Mouse (Mus musculus): ENCODE measurements around the gene Cntn1. TPM values are rescaled to one million over a fixed set of nuclear protein-coding genes. Genes with fewer than 3 reads are reported as not detected.
A peak's percentile ranks its signal among the peaks of the same experiment; 100 is the strongest.

Cntn1 gene
- polyA plus RNA-seq, 1 experiment from 2014 or later, result 9.0 TPM

GRCm38 (mm10) chr15:92161163-92162025 is 110.4 kb downstream of the Cntn1 start:
- no peaks in the 10 kb centered on the region for H3K36me3 ChIP-seq (ENCODE audit: control insufficient read depth, insufficient read depth, low read length)
- no peak overlapping the region; the same call in 1 of the 2 replicates for H3K9ac ChIP-seq (ENCODE audit: low read length)
- no peaks in the 10 kb centered on the region for H3K27me3 ChIP-seq (ENCODE audit: control insufficient read depth, insufficient read depth, low read length)
- WGBS, result 37% methylated on average over 20 of the region's 20 CpGs
- no peaks in the 10 kb centered on the region for H3K9me3 ChIP-seq (ENCODE audit: control insufficient read depth, low read length)
- peaks cover 5% of the 10 kb centered on the region; the same call in 1 of the 2 replicates for H3K4me1 ChIP-seq (ENCODE audit: control insufficient read depth, insufficient read depth, low read length)
- peak overlapping the region; percentile 46 for H3K4me2 ChIP-seq (ENCODE audit: low read depth)
- ATAC-seq (ENCODE audit: insufficient read depth, low FRiP score, low TSS enrichment) (peak; percentile 81), DNase-seq (ENCODE audit: low spot score) (peak; percentile 56)
- H3K4me3 ChIP-seq (ENCODE audit: low read depth, low read length), result peak overlapping the region; percentile 28
- peak overlapping the region; percentile 68 for H3K27ac ChIP-seq (ENCODE audit: low read depth, low read length)

DNA sequence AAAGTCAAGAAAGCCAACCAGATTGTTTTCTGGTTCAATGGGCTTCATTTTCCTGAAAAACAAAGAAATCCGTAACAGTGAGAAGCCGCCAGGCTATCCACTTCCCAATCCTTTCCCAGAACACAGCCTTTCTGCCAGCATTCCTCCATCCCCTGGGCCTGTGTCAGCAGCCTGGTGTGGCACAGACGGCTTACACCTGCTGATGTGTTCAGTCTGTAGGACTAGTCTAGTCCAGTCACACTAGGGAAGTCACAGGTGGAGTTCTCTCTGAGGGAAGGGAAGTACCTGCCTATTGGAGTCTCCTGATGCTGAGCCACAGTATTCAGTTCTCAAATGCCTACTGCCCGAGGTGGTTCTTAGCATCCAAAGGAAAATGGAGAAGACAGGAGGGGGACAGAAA is 111.9 kb downstream of the Cntn1 start:
- no peaks in the 10 kb centered on the region for H3K9me3 ChIP-seq (ENCODE audit: control insufficient read depth, low read length)
- ATAC-seq (ENCODE audit: insufficient read depth, low FRiP score, low TSS enrichment), result no peak
- H3K4me3 ChIP-seq (ENCODE audit: low read depth, low read length), result no peak overlapping the region
- H3K9ac ChIP-seq (ENCODE audit: low read length), result no peak overlapping the region
- no peaks in the 10 kb centered on the region for H3K27me3 ChIP-seq (ENCODE audit: control insufficient read depth, insufficient read depth, low read length)
- peaks cover 5% of the 10 kb centered on the region; the same call in 1 of the 2 replicates for H3K4me1 ChIP-seq (ENCODE audit: control insufficient read depth, insufficient read depth, low read length)
- H3K4me2 ChIP-seq (ENCODE audit: low read depth), result no peak overlapping the region
- H3K36me3 ChIP-seq (ENCODE audit: control insufficient read depth, insufficient read depth, low read length), result no peaks in the 10 kb centered on the region
- DNase-seq (ENCODE audit: low spot score), result no peak
- H3K27ac ChIP-seq (ENCODE audit: low read depth, low read length), result no peak overlapping the region
- WGBS, result 71% methylated on average over 4 of the region's 4 CpGs

DNA sequence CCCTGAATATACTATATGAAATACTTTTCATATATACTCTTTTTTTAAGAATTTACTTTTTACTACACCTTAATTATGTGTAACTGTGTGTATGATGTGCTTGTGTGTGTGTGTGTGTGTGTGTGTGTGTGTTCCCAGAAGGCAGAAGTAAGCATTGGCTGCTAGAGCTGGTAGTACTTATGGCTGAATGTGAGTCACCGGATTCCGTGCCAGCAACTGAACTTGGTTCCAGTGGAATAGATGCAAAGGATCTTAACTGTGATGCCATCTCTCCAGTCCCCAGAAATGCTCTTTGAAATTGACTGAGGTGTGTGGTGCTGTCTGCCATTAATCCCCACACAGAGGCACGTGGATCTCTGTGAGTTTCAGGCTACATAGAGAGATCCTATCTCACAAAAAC is 113.2 kb downstream of the Cntn1 start:
- 80% methylated on average over 3 of the region's 3 CpGs for WGBS
- ATAC-seq (ENCODE audit: insufficient read depth, low FRiP score, low TSS enrichment), result no peak

GRCm38 (mm10) chr15:92166266-92166665 is 115.3 kb downstream of the Cntn1 start:
- peaks cover 2% of the 10 kb centered on the region; the same call in 1 of the 2 replicates for H3K4me1 ChIP-seq (ENCODE audit: control insufficient read depth, insufficient read depth, low read length)
- no peak overlapping the region for H3K27ac ChIP-seq (ENCODE audit: low read depth, low read length)
- no peaks in the 10 kb centered on the region for H3K27me3 ChIP-seq (ENCODE audit: control insufficient read depth, insufficient read depth, low read length)
- no peak overlapping the region for H3K4me3 ChIP-seq (ENCODE audit: low read depth, low read length)
- H3K36me3 ChIP-seq (ENCODE audit: control insufficient read depth, insufficient read depth, low read length), result no peaks in the 10 kb centered on the region
- ATAC-seq (ENCODE audit: insufficient read depth, low FRiP score, low TSS enrichment) (no peak), DNase-seq (ENCODE audit: low spot score) (no peak)
- H3K9ac ChIP-seq (ENCODE audit: low read length), result no peak overlapping the region
- 83% methylated on average over 5 of the region's 5 CpGs for WGBS
- no peak overlapping the region for H3K4me2 ChIP-seq (ENCODE audit: low read depth)
- no peaks in the 10 kb centered on the region for H3K9me3 ChIP-seq (ENCODE audit: control insufficient read depth, low read length)

More for the DNA sequence above, 113.2 kb downstream of the Cntn1 start:
- no peaks in the 10 kb centered on the region for H3K9me3 ChIP-seq (ENCODE audit: control insufficient read depth, low read length)
- no peak for DNase-seq (ENCODE audit: low spot score)
- H3K4me1 ChIP-seq (ENCODE audit: control insufficient read depth, insufficient read depth, low read length), result peaks cover 5% of the 10 kb centered on the region; the same call in 1 of the 2 replicates
- H3K4me2 ChIP-seq (ENCODE audit: low read depth), result no peak overlapping the region
- no peaks in the 10 kb centered on the region for H3K36me3 ChIP-seq (ENCODE audit: control insufficient read depth, insufficient read depth, low read length)
- no peak overlapping the region for H3K4me3 ChIP-seq (ENCODE audit: low read depth, low read length)
- H3K27me3 ChIP-seq (ENCODE audit: control insufficient read depth, insufficient read depth, low read length), result no peaks in the 10 kb centered on the region
- no peak overlapping the region for H3K27ac ChIP-seq (ENCODE audit: low read depth, low read length)
- no peak overlapping the region for H3K9ac ChIP-seq (ENCODE audit: low read length)

DNA sequence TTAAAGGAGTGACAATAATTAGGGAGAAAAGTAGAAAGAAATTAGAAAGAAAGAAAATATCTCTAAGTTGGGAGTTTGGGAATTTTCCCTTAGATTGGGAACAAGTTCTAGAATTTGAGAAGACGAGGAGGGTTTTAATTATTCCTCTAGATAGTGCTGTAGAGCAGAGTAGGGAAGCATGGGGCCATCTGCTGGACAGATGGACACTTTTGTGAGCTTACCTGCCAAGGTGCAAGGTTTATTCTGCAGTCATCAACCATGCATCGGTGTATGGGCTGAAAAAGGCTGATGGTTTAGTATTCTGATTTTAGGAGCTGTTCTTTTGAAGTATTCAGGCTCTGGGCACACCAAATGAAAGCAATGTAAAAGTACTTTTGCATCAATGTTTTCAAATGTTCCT is 124.8 kb downstream of the Cntn1 start:
- no peak for ATAC-seq (ENCODE audit: insufficient read depth, low FRiP score, low TSS enrichment)
- Histone ChIP-seq H3K36me3 (ENCODE audit: control insufficient read depth, insufficient read depth, low read length) (no peaks in the 10 kb centered on the region), H3K9ac (ENCODE audit: low read length) (no peak overlapping the region), H3K27me3 (ENCODE audit: control insufficient read depth, insufficient read depth, low read length) (no peaks in the 10 kb centered on the region), H3K4me2 (ENCODE audit: low read depth) (no peak overlapping the region), H3K9me3 (ENCODE audit: control insufficient read depth, low read length) (no peaks in the 10 kb centered on the region), H3K4me1 (ENCODE audit: control insufficient read depth, insufficient read depth, low read length) (no peaks in the 10 kb centered on the region), H3K4me3 (ENCODE audit: low read depth, low read length) (no peak overlapping the region), H3K27ac (ENCODE audit: low read depth, low read length) (no peak overlapping the region)
- WGBS, result 84% methylated on average over 2 of the region's 2 CpGs
- DNase-seq (ENCODE audit: low spot score), result no peak

- H3K27ac ChIP-seq (ENCODE audit: low read depth, low read length), result no peak overlapping the region
- no peaks in the 10 kb centered on the region for H3K36me3 ChIP-seq (ENCODE audit: control insufficient read depth, insufficient read depth, low read length)
- H3K9ac ChIP-seq (ENCODE audit: low read length), result no peak overlapping the region
- no peak overlapping the region for H3K4me2 ChIP-seq (ENCODE audit: low read depth)
- ATAC-seq (ENCODE audit: insufficient read depth, low FRiP score, low TSS enrichment) (no peak), DNase-seq (ENCODE audit: low spot score) (no peak)
- H3K4me3 ChIP-seq (ENCODE audit: low read depth, low read length), result no peak overlapping the region
- H3K27me3 ChIP-seq (ENCODE audit: control insufficient read depth, insufficient read depth, low read length), result no peaks in the 10 kb centered on the region
- H3K9me3 ChIP-seq (ENCODE audit: control insufficient read depth, low read length), result no peaks in the 10 kb centered on the region
- WGBS, result 42% methylated on average over 9 of the region's 9 CpGs
- H3K4me1 ChIP-seq (ENCODE audit: control insufficient read depth, insufficient read depth, low read length), result no peaks in the 10 kb centered on the region
Measured at GRCm38 (mm10) chr15:92177413-92177812, 126.4 kb downstream of the Cntn1 start.

DNA sequence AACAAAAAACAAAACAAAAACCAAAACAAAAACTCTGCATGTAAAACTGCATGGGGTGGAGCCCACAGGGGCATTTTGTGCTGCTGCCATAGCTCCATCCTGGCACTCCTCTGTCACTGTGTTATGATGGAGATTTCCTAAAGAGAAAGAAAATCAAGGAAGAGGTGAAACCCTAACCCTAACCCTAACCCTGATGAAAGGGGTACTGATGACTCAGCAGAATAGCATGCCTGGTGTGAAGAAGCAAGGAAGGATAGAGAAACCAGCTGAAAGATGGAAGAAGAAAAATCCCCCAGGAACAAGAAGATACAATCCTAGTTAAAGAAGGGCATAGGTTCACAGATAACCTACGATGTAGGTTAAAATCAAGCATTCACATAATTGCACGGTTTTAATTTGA is 134.5 kb downstream of the Cntn1 start:
- Histone ChIP-seq H3K4me1 (ENCODE audit: control insufficient read depth, insufficient read depth, low read length) (no peaks in the 10 kb centered on the region), H3K9me3 (ENCODE audit: control insufficient read depth, low read length) (no peaks in the 10 kb centered on the region), H3K4me2 (ENCODE audit: low read depth) (no peak overlapping the region), H3K9ac (ENCODE audit: low read length) (no peak overlapping the region), H3K36me3 (ENCODE audit: control insufficient read depth, insufficient read depth, low read length) (no peaks in the 10 kb centered on the region), H3K27me3 (ENCODE audit: control insufficient read depth, insufficient read depth, low read length) (no peaks in the 10 kb centered on the region), H3K4me3 (ENCODE audit: low read depth, low read length) (no peak overlapping the region), H3K27ac (ENCODE audit: low read depth, low read length) (no peak overlapping the region)
- DNase-seq (ENCODE audit: low spot score) (no peak), ATAC-seq (ENCODE audit: insufficient read depth, low FRiP score, low TSS enrichment) (no peak)
- WGBS, result 95% methylated on average over 2 of the region's 2 CpGs

GRCm38 (mm10) chr15:92190000-92190399 is 139.0 kb downstream of the Cntn1 start:
- no peaks in the 10 kb centered on the region for H3K9me3 ChIP-seq (ENCODE audit: control insufficient read depth, low read length)
- no peak overlapping the region for H3K4me3 ChIP-seq (ENCODE audit: low read depth, low read length)
- DNase-seq (ENCODE audit: low spot score), result no peak
- no peak overlapping the region for H3K4me2 ChIP-seq (ENCODE audit: low read depth)
- H3K9ac ChIP-seq (ENCODE audit: low read length), result no peak overlapping the region
- H3K27me3 ChIP-seq (ENCODE audit: control insufficient read depth, insufficient read depth, low read length), result no peaks in the 10 kb centered on the region
- no peak for ATAC-seq (ENCODE audit: insufficient read depth, low FRiP score, low TSS enrichment)
- no peak overlapping the region for H3K27ac ChIP-seq (ENCODE audit: low read depth, low read length)
- H3K4me1 ChIP-seq (ENCODE audit: control insufficient read depth, insufficient read depth, low read length), result no peaks in the 10 kb centered on the region
- 64% methylated on average over 2 of the region's 2 CpGs for WGBS
- H3K36me3 ChIP-seq (ENCODE audit: control insufficient read depth, insufficient read depth, low read length), result no peaks in the 10 kb centered on the region

Data from neural tube, embryonic 11.5 days (tissue).